Mouse (Mus musculus) thymus, adult 2 months (tissue): ENCODE measurements around the gene Psmd5. TPM values are rescaled to one million over a fixed set of nuclear protein-coding genes. Genes with fewer than 3 reads are reported as not detected.

Source experiments
- DNase-seq: peaks from one replicate; pipeline ENCODE4 v3.0.0; 2021
- H3K27ac ChIP-seq: fragments of 200-500 bp; 2 replicates; pipeline ENCODE4 v1.5.1; 2012; ENCODE audit warnings: low read length, control low read depth; ENCODE audit not compliant: control insufficient read depth, insufficient read depth
- H3K27me3 ChIP-seq: fragments of 200-500 bp; 2 replicates; pipeline ENCODE4 v1.6.1; 2012; ENCODE audit warnings: mild to moderate bottlenecking, low read length, moderate library complexity, mixed read lengths; ENCODE audit not compliant: control insufficient read depth, insufficient read depth
- H3K36me3 ChIP-seq: fragments of 200-500 bp; 2 replicates; pipeline ENCODE4 v1.6.1; 2012; ENCODE audit warnings: mild to moderate bottlenecking, low read length, moderate library complexity; ENCODE audit not compliant: control insufficient read depth, insufficient read depth
- H3K4me1 ChIP-seq: fragments of 200-500 bp; replicated peaks from 2 replicates; pipeline ENCODE4 v1.6.1; 2012; ENCODE audit warnings: low read length; ENCODE audit not compliant: control insufficient read depth, insufficient read depth
- H3K4me3 ChIP-seq: fragments of 200-500 bp; 2 replicates; pipeline ENCODE4 v1.5.1; 2012; ENCODE audit warnings: mild to moderate bottlenecking, low read length, control low read depth, moderate library complexity; ENCODE audit not compliant: control insufficient read depth, insufficient read depth
- CTCF ChIP-seq: fragments of 200-500 bp; IDR thresholded peaks from 2 replicates; pipeline ENCODE4 v1.5.1; 2012; ENCODE audit warnings: mild to moderate bottlenecking, control low read depth, low read length, moderate library complexity, borderline replicate concordance; ENCODE audit not compliant: control insufficient read depth, poor library complexity, insufficient read depth; ENCODE audit errors: extremely low read depth
- POLR2A ChIP-seq: fragments of 200-500 bp; IDR thresholded peaks from 2 replicates; pipeline ENCODE4 v1.6.1; 2012; ENCODE audit warnings: mild to moderate bottlenecking, low read length, control low read depth, moderate library complexity; ENCODE audit not compliant: control insufficient read depth, poor library complexity, insufficient read depth; ENCODE audit errors: extremely low read depth
- WGBS: fragments of 180-500 bp; shearing (Covaris S2); methylation state at CpG from one replicate; pipeline ENCODE4 v1.1.7; 2018; 5-methylcytosine and 5-hydroxymethylcytosine counted together
- polyA plus RNA-seq: library from polyadenylated mRNA; depleted of rRNA; stranded (reverse); fragments of >200 nt; gene quantifications from 2 replicates; pipeline ENCODE4 v1.2.3, GENCODE M21; 2012

The Psmd5 gene
- polyA plus RNA-seq, 1 experiment: 15.1 TPM

DNA sequence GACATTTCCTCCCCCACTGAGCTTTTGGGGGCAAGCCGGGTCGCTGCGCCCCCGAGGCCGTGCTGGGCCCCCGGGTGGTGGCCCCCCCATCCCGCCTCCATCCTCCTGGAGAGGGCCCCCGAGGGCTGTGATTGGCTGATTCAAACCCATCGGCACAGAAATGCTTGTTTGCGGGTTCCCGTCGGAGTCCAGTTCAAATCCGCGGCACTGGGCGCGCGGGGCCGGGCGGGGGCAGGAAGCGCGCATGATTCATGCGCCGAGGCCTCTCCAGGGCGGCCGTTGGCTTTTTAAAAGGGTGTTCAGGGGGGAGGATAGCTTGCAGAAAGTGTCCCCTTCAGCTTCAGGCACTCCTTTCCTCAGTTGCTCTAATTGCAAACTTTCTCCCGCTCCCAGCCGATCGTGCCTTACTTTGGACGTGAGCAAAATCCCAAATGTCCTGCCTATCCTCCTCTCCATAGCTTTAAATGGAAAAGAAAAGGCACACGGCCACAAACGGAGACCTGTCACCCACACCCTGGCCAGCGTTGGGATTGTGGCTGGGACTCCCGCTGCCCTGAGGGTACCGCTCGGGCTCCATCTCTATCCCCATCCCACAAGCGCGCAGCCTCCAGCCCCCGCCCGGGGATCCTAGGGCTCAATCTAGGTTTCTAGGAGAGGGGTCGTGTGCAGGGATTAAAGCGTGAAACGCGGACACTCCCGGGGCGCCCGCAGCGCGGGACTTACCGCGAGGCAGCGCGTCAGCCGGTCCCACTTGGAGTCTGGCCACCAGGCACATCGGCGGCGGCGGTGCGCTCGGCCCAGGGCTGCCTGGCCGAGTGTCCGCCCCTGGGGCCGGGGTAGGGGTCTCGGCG is 38.7 kb upstream of the Psmd5 start, which contains the start of gene Phf19:
Gene Phf19 (minus strand): TSS at position 809 of the 851 bp plus-strand sequence.
- Histone ChIP-seq H3K27me3 (no peaks in the 10 kb centered on the region), H3K4me3 (peak within 1 kb of the TSS; percentile 60), H3K4me1 (peaks cover 25% of the 10 kb centered on the region), H3K36me3 (no peaks in the 10 kb centered on the region), H3K27ac (peak within 1 kb of the TSS; percentile 71)
- 1% methylated on average over 61 of the region's 64 CpGs for WGBS
- DNase-seq: peak; percentile 78
- TF ChIP-seq POLR2A: peak; percentile 41; the same call in 1 of the 2 replicates
- TF ChIP-seq CTCF: peak; percentile 53; the same call in 1 of the 2 replicates

DNA sequence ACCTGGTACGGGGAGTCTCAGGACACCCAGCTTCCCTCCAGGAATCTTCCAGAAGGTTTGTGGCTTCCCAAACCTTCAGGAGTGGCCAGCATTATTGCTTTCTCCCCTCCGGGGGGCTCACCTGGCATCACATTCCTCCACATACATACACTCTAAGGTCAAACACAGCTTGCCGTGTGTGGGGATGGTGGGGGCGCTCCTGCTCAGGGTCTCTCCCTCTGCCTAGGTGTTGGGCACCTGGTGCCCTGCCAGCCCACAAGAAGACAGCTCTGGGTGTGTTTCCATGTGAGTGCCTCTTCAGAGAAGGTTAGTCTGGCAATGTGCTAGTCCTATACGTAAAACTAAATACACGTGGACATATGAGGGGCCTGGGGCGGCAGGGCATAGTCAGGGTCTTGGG is 37.8 kb upstream of the Psmd5 start:
- DNase-seq: peak; percentile 61
- H3K27me3 ChIP-seq: no peaks in the 10 kb centered on the region
- H3K4me3 ChIP-seq: peak overlapping the region; percentile 60
- TF ChIP-seq CTCF (no peak), POLR2A (no peak)
- peak overlapping the region; percentile 57 for H3K27ac ChIP-seq
- 65% methylated on average over 7 of the region's 7 CpGs for WGBS
- H3K4me1 ChIP-seq: peaks cover 29% of the 10 kb centered on the region
- no peaks in the 10 kb centered on the region for H3K36me3 ChIP-seq

DNA sequence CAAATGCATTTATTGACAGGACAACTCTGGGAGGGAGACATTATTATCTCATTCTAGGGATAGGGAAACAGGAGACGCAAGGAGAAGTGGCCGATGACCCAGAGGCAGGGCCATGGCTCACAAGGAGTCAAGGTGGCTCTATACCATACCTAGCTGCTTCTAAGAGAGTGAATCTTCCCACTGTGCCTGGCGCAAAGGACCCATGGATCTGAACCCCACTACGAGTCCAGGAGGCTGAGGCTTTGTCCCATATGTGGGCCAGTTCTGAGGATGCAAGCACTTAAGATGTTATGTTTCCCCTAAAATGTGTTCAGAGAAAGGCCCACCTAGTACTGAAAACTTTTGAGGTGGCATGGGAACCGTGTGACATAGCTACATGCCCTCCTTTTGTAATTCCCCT is 37.1 kb upstream of the Psmd5 start:
- Histone ChIP-seq H3K4me3 (no peak overlapping the region), H3K27me3 (no peaks in the 10 kb centered on the region), H3K4me1 (peaks cover 35% of the 10 kb centered on the region), H3K27ac (no peak overlapping the region), H3K36me3 (no peaks in the 10 kb centered on the region)
- TF ChIP-seq CTCF (no peak), POLR2A (no peak)
- no peak for DNase-seq
- 96% methylated on average over 5 of the region's 5 CpGs for whole genome bisulfite sequencing

DNA sequence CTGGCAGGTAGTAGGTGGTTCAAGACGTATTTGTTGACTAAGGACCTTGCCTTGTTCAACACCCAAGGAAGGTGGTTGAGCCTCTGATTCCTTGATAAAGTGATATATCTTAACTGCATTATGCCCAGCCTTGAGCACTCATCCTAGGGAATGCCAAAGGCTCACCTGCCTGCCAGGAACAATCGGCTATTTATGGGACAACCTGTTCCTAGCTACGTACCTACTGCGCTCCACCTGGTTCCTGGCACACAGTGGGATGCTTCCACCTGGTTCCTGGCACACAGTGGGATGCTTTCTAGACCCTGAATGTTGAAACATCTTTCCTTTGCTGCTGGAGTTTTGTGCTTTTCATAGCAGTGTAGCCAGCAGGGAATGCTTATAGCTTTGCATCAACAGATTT is 35.0 kb upstream of the Psmd5 start:
- WGBS: 98% methylated on average over 4 of the region's 4 CpGs

DNA sequence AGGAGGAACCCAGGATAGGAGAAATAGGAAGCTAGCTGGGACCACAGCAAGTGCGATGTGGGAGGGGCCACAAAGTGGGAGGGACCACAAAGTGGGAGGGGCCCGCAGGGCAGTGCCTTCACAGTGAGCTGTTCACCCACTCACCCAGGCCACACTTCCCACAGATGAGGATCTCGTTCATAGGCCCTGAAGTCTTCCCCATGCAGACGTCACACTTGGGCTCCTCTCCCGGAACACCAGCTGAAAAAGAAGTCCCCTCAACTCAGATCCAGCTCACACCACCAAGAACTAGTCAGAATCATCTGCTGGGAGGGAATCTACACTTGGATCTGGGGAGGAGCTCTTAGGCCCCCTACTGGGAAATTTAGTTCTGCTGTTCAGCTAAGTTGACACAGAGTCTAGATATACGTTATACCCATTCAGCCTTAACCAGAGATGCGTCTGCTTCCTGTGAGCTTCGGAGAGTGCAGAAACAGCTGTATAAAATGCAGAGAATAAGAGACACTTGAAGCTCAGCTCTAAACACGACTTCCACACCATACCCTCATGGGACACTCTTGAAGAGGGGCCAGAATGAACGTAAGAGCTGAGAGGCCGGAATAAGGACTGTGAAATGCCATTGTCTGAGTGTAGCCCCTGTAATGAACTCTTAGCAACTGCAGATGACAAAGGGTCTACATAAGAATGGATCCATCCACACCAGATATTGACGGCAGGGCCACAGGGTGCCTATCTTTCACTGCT is 32.3 kb upstream of the Psmd5 start:
- DNase-seq: peak; percentile 52
- no peak for TF ChIP-seq CTCF
- TF ChIP-seq POLR2A: no peak
- no peaks in the 10 kb centered on the region for H3K36me3 ChIP-seq
- 54% methylated on average over 12 of the region's 12 CpGs for WGBS
- H3K4me1 ChIP-seq: peaks cover 21% of the 10 kb centered on the region
- no peaks in the 10 kb centered on the region for H3K27me3 ChIP-seq
- H3K27ac ChIP-seq: peak overlapping the region; percentile 18; the same call in 1 of the 2 replicates
- no peak overlapping the region for H3K4me3 ChIP-seq

More for the DNA sequence above, 35.0 kb upstream of the Psmd5 start:
- Histone ChIP-seq H3K4me3 (no peak overlapping the region), H3K36me3 (no peaks in the 10 kb centered on the region), H3K27ac (no peak overlapping the region), H3K4me1 (peaks cover 34% of the 10 kb centered on the region), H3K27me3 (no peaks in the 10 kb centered on the region)
- DNase-seq: no peak
- TF ChIP-seq CTCF: no peak
- TF ChIP-seq POLR2A: no peak

DNA sequence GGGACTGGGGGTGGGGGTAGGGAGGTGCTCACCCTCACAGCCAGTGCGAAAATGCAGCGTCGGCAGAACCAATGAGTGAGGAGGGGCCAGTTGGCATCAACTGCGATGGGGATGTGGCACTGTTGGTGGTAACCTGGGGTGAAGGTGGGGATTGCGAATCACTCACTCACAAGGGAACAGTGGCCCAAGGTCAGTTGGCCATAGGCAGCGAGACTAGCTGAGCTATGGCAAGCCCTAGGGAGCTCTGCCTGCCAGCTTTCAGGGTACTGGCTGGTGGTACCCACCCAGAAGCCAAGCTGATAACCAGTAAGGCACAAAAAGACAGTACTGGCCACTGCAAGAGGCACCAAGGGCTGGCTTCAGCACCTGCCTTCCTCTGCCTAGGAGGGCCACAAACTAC is 31.7 kb upstream of the Psmd5 start:
- no peak overlapping the region; the same call in 1 of the 2 replicates for H3K27ac ChIP-seq
- TF ChIP-seq POLR2A (no peak), CTCF (no peak)
- 94% methylated on average over 6 of the region's 6 CpGs for WGBS

More for the DNA sequence above, 31.7 kb upstream of the Psmd5 start:
- Histone ChIP-seq H3K4me3 (no peak overlapping the region), H3K27me3 (no peaks in the 10 kb centered on the region), H3K4me1 (peaks cover 21% of the 10 kb centered on the region), H3K36me3 (no peaks in the 10 kb centered on the region)
- DNase-seq: no peak
